Mouse (Mus musculus): Measurements from ENCODE around the gene Arfgef2. TPM values are rescaled to one million over a fixed set of nuclear protein-coding genes. Genes with fewer than 3 reads are reported as not detected.

Arfgef2 gene
- total RNA-seq, 1 experiment: 23.6 TPM

DNA sequence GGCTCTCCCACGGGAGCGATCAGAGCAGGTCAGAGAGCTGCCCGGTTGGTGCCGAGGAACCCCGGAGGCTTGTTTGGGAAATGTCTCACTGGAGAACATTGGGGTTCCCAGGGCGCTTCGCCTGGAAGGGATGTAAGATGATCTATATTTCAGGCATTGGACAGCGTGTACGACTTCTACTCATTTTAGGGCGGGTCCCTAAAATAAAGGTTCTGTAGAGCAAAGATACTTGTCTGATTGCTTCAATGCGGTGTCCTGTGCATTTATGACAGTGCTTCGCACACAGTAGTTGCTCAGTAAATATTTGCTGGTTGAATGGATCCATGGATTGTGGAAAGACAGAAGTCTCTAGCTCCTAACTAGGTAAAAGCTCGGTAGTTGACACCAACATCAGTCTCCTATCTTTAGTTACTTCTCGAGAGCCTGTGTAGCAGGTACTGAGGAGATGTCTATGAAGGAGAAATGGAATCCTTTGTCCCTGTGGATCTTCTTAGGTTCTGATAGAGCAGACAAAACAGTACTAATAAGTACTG lies 851 bp downstream of the Arfgef2 start:
- TF ChIP-seq CHD2 (IDR thresholded peaks at IDR 0.05; ENCODE audit: low read depth, low read length) (no peak), MAFK (IDR thresholded peaks at IDR 0.05; ENCODE audit: insufficient read depth, low read depth, low read length) (no peak), ZC3H11A (IDR thresholded peaks at IDR 0.05; ENCODE audit: borderline replicate concordance, low read depth, low read length) (no peak), HCFC1 (IDR thresholded peaks at IDR 0.05; ENCODE audit: borderline replicate concordance, insufficient read depth, low read length) (no peak), ZNF384 (IDR thresholded peaks at IDR 0.05; ENCODE audit: low read depth, low read length) (no peak)

DNA sequence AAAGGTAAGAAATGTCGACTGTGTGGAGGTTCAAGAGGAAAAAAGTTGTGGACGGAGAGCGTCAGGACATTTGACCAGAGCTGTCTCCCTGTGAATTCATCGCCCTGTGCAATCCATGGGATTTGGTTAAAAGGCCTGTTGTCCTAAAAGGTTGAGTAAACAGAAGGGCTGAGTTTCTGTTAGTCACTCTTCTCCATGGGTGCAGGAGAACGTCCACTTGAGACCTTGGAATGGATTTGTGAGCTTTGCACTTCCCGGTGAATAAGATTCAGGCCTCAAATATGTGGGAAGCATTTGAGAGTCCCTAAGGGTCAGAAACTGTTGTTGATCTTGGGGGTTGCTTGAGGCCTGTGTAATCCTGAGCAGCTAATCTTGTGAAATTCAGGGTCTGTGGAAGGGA lies 1.4 kb downstream of the Arfgef2 start:
- H3K4me3 ChIP-seq (ENCODE audit: insufficient read depth in 1 of 2, low read depth in 1 of 2, low read length in 2 of 2, poor library complexity in 1 of 2, severe bottlenecking in 1 of 2): no peak overlapping the region
- TF ChIP-seq ZC3H11A (IDR thresholded peaks at IDR 0.05; ENCODE audit: borderline replicate concordance, low read depth, low read length): no peak
- no peak for TF ChIP-seq ZNF384 (IDR thresholded peaks at IDR 0.05; ENCODE audit: low read depth, low read length)
- no peak for TF ChIP-seq CHD2 (IDR thresholded peaks at IDR 0.05; ENCODE audit: low read depth, low read length)
- no peak for TF ChIP-seq HCFC1 (IDR thresholded peaks at IDR 0.05; ENCODE audit: borderline replicate concordance, insufficient read depth, low read length)
- TF ChIP-seq MAFK (IDR thresholded peaks at IDR 0.05; ENCODE audit: insufficient read depth, low read depth, low read length): no peak

More for the DNA sequence above, 851 bp downstream of the Arfgef2 start:
- Histone ChIP-seq H3K27ac (ENCODE audit: insufficient read depth, low read depth, low read length, poor library complexity, severe bottlenecking) (no peak overlapping the region), H3K9me3 (ENCODE audit: control insufficient read depth, insufficient read depth, low read depth, low read length) (no peaks in the 10 kb centered on the region), H3K4me1 (ENCODE audit: control insufficient read depth in 2 of 2, insufficient read depth in 2 of 2, low read length in 2 of 2, poor library complexity in 1 of 2) (peaks cover 5 to 8% of the 10 kb centered on the region in 2 experiments; a peak in 2 of 4 replicates), H3K9ac (ENCODE audit: insufficient read depth, low read depth, low read length, poor library complexity, severe bottlenecking) (peak overlapping the region; percentile 99), H3K4me3 (ENCODE audit: insufficient read depth in 1 of 2, low read depth in 1 of 2, low read length in 2 of 2, poor library complexity in 1 of 2, severe bottlenecking in 1 of 2) (peak overlapping the region; percentile 94 to 100), H3K36me3 (ENCODE audit: control insufficient read depth, insufficient read depth, low read length, poor library complexity, severe bottlenecking) (no peaks in the 10 kb centered on the region)
- in situ Hi-C loops (cut with MboI; ENCODE audit: low sequenced_read_pairs in 2 of 2, unreplicated experiment in 2 of 2): no loop called here
- DNase-seq (ENCODE audit: low read depth, low spot score): no peak

DNA sequence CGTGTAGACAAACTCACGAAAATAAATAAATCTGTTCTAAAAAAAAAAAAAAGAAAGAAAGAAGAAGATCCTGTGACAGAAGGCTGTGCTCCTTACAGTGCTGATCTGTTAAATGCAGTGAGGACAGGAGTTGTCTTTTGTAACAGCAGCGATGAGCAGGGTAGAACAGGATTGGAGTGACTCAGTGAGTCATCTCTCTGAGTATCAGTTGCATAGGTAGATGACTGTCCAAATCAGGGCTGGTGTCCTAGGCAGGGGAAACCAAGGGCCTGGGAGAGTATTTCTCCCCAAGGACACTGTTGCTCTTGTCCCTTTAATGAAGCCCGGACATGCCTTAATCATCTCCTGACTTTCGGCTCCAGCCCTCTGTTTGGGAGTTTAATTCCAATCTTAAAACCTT lies 4.1 kb downstream of the Arfgef2 start:
- TF ChIP-seq ZNF384 (IDR thresholded peaks at IDR 0.05; ENCODE audit: low read depth, low read length): no peak
- in situ Hi-C loops (cut with MboI; ENCODE audit: low sequenced_read_pairs in 2 of 2, unreplicated experiment in 2 of 2): no loop called here
- H3K4me3 ChIP-seq (ENCODE audit: insufficient read depth in 1 of 2, low read depth in 1 of 2, low read length in 2 of 2, poor library complexity in 1 of 2, severe bottlenecking in 1 of 2): no peak overlapping the region
- H3K27ac ChIP-seq (ENCODE audit: insufficient read depth, low read depth, low read length, poor library complexity, severe bottlenecking): no peak overlapping the region
- peaks cover 2 to 5% of the 10 kb centered on the region in 2 experiments; a peak in 2 of 4 replicates for H3K4me1 ChIP-seq (ENCODE audit: control insufficient read depth in 2 of 2, insufficient read depth in 2 of 2, low read length in 2 of 2, poor library complexity in 1 of 2)
- H3K36me3 ChIP-seq (ENCODE audit: control insufficient read depth, insufficient read depth, low read length, poor library complexity, severe bottlenecking): no peaks in the 10 kb centered on the region
- H3K9me3 ChIP-seq (ENCODE audit: control insufficient read depth, insufficient read depth, low read depth, low read length): no peaks in the 10 kb centered on the region
- no peak overlapping the region for H3K9ac ChIP-seq (ENCODE audit: insufficient read depth, low read depth, low read length, poor library complexity, severe bottlenecking)
- DNase-seq (ENCODE audit: low read depth, low spot score): no peak

More for the DNA sequence above, 1.4 kb downstream of the Arfgef2 start:
- Histone ChIP-seq H3K27ac (ENCODE audit: insufficient read depth, low read depth, low read length, poor library complexity, severe bottlenecking) (no peak overlapping the region), H3K36me3 (ENCODE audit: control insufficient read depth, insufficient read depth, low read length, poor library complexity, severe bottlenecking) (no peaks in the 10 kb centered on the region), H3K9ac (ENCODE audit: insufficient read depth, low read depth, low read length, poor library complexity, severe bottlenecking) (no peak overlapping the region), H3K9me3 (ENCODE audit: control insufficient read depth, insufficient read depth, low read depth, low read length) (no peaks in the 10 kb centered on the region), H3K4me1 (ENCODE audit: control insufficient read depth in 2 of 2, insufficient read depth in 2 of 2, low read length in 2 of 2, poor library complexity in 1 of 2) (peaks cover 5 to 8% of the 10 kb centered on the region in 2 experiments; a peak in 2 of 4 replicates)
- no peak for DNase-seq (ENCODE audit: low read depth, low spot score)
- in situ Hi-C loops (cut with MboI; ENCODE audit: low sequenced_read_pairs in 2 of 2, unreplicated experiment in 2 of 2): no loop called here

DNA sequence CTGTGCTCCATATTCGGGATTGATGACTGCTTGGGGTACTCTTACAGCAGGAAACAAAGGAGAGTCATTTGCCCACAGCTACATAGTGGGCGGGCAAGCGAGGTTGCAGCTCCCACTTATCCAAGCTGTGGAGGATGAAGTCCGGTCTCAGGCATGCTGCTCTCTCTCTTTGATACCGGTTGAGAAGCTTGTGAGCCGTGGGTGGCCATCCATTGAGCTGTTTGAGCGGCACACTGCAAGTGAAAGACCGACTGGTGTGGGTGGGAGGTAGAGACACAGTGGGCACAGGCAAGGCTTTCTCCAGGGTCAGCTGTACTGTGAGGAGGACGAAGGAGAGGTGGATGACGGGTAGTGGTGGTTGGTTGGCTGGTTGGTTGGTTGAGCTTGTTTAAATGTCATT lies 5.4 kb downstream of the Arfgef2 start:
- no peak for DNase-seq (ENCODE audit: low read depth, low spot score)
- Histone ChIP-seq H3K4me3 (ENCODE audit: insufficient read depth in 1 of 2, low read depth in 1 of 2, low read length in 2 of 2, poor library complexity in 1 of 2, severe bottlenecking in 1 of 2) (no peak overlapping the region), H3K9ac (ENCODE audit: insufficient read depth, low read depth, low read length, poor library complexity, severe bottlenecking) (no peak overlapping the region), H3K4me1 (ENCODE audit: control insufficient read depth in 2 of 2, insufficient read depth in 2 of 2, low read length in 2 of 2, poor library complexity in 1 of 2) (peaks cover 0 to 5% of the 10 kb centered on the region in 2 experiments; a peak in 1 of 4 replicates), H3K9me3 (ENCODE audit: control insufficient read depth, insufficient read depth, low read depth, low read length) (no peaks in the 10 kb centered on the region), H3K36me3 (ENCODE audit: control insufficient read depth, insufficient read depth, low read length, poor library complexity, severe bottlenecking) (no peaks in the 10 kb centered on the region), H3K27ac (ENCODE audit: insufficient read depth, low read depth, low read length, poor library complexity, severe bottlenecking) (no peak overlapping the region)
- in situ Hi-C loops (cut with MboI; ENCODE audit: low sequenced_read_pairs in 2 of 2, unreplicated experiment in 2 of 2): no loop called here
- TF ChIP-seq HCFC1 (IDR thresholded peaks at IDR 0.05; ENCODE audit: borderline replicate concordance, insufficient read depth, low read length) (no peak), MAFK (IDR thresholded peaks at IDR 0.05; ENCODE audit: insufficient read depth, low read depth, low read length) (no peak), ZNF384 (IDR thresholded peaks at IDR 0.05; ENCODE audit: low read depth, low read length) (no peak), ZC3H11A (IDR thresholded peaks at IDR 0.05; ENCODE audit: borderline replicate concordance, low read depth, low read length) (no peak), CHD2 (IDR thresholded peaks at IDR 0.05; ENCODE audit: low read depth, low read length) (no peak)

Data from ES-E14 (cell line).